Mouse (Mus musculus) E14TG2a.4 (cell line): ENCODE results near the gene Pdhx.

Experiments used
- H3K27me3 ChIP-seq: 2 replicates; pipeline ENCODE4 v1.6.1; 2014; ENCODE audit warnings: low read length, control low read depth; ENCODE audit not compliant: insufficient read depth
- H3K36me3 ChIP-seq: 2 replicates; pipeline ENCODE4 v1.6.1; 2014; ENCODE audit warnings: low read length, control low read depth; ENCODE audit not compliant: insufficient read depth
- H3K4me1 ChIP-seq: replicated peaks from 2 replicates; pipeline ENCODE4 v1.6.1; 2014; ENCODE audit warnings: low read depth, low read length, control low read depth
- H3K4me3 ChIP-seq: replicated peaks from 2 replicates; pipeline ENCODE4 v1.5.1; 2014; ENCODE audit warnings: mild to moderate bottlenecking, low read length
- H3K9me3 ChIP-seq: 2 replicates; pipeline ENCODE4 v1.6.1; 2014; ENCODE audit warnings: low read length, control low read depth
- CTCF ChIP-seq: conservative IDR thresholded peaks from 2 replicates; pipeline ENCODE4 v1.5.1; 2014; ENCODE audit warnings: low read length
- NANOG ChIP-seq: IDR thresholded peaks from 2 replicates; pipeline ENCODE4 v1.6.1; 2014; ENCODE audit warnings: borderline replicate concordance, low read length, mixed read lengths
- POU5F1 ChIP-seq: IDR thresholded peaks from 2 replicates; pipeline ENCODE4 v1.6.1; 2014; ENCODE audit warnings: low read length, borderline replicate concordance

Pdhx gene

DNA sequence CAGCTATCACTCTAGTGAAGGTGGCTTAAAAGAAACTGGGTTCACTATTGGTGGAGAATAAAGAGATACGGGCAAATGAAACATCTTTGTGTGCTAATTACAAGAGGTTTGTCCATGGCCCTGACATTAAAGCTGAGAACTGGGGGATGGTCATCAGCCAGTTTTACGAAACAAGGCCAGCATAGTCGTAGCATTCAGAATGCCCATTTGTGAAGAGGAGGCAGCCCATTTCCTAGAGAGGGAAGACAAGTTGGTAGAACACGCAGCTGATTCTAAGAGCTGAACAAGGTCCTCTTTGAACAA is 85.7 kb downstream of the Pdhx start:
- H3K36me3 ChIP-seq, result no peaks in the 10 kb centered on the region
- H3K4me1 ChIP-seq, result no peaks in the 10 kb centered on the region
- no peak for TF ChIP-seq POU5F1
- TF ChIP-seq NANOG, result no peak
- no peak for TF ChIP-seq CTCF
- H3K9me3 ChIP-seq, result no peaks in the 10 kb centered on the region
- H3K27me3 ChIP-seq, result no peaks in the 10 kb centered on the region
- no peak overlapping the region for H3K4me3 ChIP-seq

DNA sequence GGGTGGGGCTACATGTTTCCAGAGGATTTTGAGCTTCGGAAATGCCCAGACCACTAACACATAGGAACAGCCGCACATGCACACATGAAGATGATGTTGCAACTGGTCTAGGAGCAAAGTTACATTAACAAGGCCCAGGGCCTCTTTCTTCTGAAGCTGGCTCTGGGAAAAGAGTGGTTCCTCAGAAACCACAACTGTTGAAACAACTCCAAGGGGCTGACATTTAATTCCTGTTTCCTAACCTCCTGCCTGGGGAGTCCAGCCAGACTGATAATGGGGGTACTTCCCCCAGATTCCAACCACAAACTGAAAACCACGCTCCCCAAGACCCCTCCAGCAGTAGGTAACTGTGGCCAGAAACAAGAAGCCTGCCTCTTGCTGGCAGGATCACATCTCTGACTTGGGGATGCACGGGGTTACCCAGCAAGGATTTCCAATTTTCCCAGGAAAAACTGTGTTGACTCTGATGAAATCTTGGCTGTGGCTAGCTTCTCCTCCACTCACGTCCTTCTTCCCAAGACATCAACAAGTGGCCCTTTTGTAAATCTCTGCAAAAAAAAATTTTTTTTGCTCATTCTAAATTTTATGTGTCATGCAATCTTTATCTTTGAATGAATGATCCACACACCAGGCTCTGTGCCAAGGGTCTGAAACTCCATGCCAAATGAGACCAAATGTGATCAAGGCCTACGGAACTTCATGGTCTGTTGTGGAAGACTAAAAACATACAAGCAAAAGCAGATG is 86.2 kb downstream of the Pdhx start:
- Histone ChIP-seq H3K9me3 (no peaks in the 10 kb centered on the region), H3K36me3 (no peaks in the 10 kb centered on the region), H3K4me1 (no peaks in the 10 kb centered on the region), H3K4me3 (no peak overlapping the region), H3K27me3 (no peaks in the 10 kb centered on the region)
- TF ChIP-seq NANOG, result no peak
- no peak for TF ChIP-seq CTCF
- no peak for TF ChIP-seq POU5F1

DNA sequence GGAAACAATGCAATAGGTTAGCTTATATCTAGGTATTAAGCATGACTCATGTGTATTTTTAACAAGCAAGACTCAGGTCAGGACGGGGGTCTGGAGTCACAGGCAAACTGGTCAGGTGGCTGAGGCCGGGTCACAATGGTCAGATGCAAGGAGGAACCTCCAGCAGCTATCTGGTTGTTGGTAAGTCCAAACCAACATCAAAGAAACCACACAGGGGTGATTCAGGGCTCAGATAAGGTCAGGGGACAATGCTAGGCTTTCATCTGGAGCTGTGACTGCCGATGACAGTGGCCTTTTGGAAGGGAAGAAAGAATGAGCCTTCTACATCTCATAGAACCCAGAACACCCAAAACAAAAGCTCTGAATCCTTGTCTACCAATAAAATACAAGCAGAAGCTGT is 86.9 kb downstream of the Pdhx start:
- H3K27me3 ChIP-seq, result no peaks in the 10 kb centered on the region
- no peaks in the 10 kb centered on the region for H3K36me3 ChIP-seq
- H3K9me3 ChIP-seq, result no peaks in the 10 kb centered on the region
- no peak overlapping the region for H3K4me3 ChIP-seq
- no peaks in the 10 kb centered on the region for H3K4me1 ChIP-seq
- TF ChIP-seq CTCF, result no peak
- no peak for TF ChIP-seq POU5F1

DNA sequence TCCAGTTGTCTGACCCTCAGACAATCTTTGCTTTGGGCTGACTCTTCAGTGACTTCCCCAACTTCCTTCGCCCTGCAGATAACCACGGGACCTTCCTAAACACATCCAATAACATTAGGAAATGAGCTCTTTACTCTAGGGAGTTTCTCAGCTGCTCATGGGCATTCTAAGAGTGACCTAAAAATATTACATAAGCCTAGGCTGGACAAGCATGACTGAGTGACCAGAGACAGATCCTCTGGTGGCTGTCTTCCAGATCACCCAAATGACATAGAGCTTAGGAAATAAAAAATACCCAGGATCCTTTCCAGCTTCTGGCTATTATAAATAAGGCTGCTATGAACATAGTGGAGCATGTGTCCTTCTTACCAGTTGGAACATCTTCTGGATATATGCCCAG is 90.5 kb downstream of the Pdhx start:
- Histone ChIP-seq H3K4me1 (no peaks in the 10 kb centered on the region), H3K4me3 (no peak overlapping the region), H3K9me3 (no peaks in the 10 kb centered on the region), H3K36me3 (no peaks in the 10 kb centered on the region), H3K27me3 (no peaks in the 10 kb centered on the region)
- no peak for TF ChIP-seq NANOG
- no peak for TF ChIP-seq POU5F1
- no peak for TF ChIP-seq CTCF

DNA sequence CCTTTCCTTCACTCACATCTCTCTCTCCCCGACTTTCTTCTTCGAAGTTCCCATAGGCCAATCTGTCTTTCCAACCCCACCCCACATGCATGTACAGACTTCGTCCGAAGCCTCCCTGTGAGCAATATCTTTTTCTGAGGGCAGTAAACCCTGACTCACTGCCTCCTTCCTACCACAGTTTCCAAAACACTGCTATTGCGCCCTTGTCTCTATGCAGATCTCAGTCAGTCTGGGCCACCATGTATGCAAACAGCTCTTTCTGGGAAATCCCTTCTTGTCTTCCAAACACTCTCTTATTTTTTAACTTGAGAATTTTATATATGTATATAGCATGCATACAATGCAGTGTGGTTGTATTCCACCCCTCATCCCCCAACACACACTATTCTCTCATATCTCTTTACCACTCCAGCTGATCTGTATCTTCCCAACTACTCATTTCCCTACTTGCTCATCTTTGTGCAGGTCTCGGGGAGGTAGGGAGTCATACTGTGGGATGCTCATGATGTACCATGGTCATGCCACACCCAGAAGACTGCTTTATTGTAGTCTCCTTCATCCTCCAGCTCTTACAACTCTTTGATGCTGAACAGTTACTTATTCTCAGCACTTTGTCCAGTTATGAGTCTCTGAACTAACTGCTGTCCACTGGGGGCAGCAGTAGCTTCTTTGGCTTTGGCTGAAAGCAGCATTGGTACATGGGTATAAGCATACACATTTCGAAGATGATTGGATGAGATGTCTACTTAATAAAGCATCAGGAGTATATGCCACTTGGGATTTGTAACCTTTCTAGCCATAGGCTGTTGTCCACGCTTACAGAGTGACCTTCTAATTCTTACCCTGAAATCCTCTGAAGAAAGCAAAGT is 91.6 kb downstream of the Pdhx start:
- no peak overlapping the region for H3K4me3 ChIP-seq
- no peaks in the 10 kb centered on the region for H3K27me3 ChIP-seq
- no peaks in the 10 kb centered on the region for H3K36me3 ChIP-seq
- H3K9me3 ChIP-seq, result no peaks in the 10 kb centered on the region
- no peaks in the 10 kb centered on the region for H3K4me1 ChIP-seq
- no peak for TF ChIP-seq CTCF
- TF ChIP-seq POU5F1, result no peak
- no peak for TF ChIP-seq NANOG

DNA sequence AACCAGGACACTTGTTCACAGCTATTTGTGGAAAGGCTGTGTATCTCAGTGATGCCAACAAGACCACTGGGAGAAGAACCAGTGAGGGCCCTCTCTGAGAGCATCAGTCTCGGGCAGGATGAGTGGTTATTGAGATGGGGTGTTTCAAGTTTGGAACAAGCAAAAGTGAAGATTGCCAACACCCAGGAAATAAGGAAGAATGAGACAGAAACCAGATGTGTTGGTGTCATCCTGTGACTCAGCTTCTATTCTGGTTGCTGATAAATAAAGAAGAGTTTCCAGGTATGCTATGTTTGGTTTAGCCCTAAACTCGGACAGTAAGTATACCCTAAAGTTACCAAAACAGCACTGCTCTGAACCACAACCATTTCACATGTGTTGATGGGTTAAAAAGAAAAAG is 92.4 kb downstream of the Pdhx start:
- no peaks in the 10 kb centered on the region for H3K27me3 ChIP-seq
- no peaks in the 10 kb centered on the region for H3K9me3 ChIP-seq
- TF ChIP-seq POU5F1, result no peak
- no peaks in the 10 kb centered on the region for H3K4me1 ChIP-seq
- no peaks in the 10 kb centered on the region for H3K36me3 ChIP-seq
- no peak overlapping the region for H3K4me3 ChIP-seq

DNA sequence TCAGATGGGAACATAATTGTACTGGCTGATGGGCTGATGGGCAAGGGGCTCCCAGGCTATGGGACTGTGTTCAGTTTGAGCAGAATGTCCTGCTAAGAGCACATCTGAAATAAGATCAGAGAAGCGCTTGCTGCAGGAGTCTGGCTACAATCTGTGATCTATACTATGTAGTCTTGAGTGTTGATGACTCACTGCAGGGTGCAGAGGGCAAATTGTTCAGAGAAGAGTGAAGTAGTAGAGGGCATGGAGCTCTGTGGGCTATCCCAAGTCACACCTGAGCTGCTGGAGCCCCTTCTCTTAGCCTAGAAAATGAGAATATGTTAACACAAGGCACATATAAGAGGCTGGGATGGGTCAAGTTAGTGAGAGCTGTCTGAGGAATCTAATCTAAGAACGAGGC is 93.8 kb downstream of the Pdhx start:
- Histone ChIP-seq H3K4me1 (no peaks in the 10 kb centered on the region), H3K36me3 (no peaks in the 10 kb centered on the region), H3K4me3 (no peak overlapping the region), H3K27me3 (no peaks in the 10 kb centered on the region), H3K9me3 (no peaks in the 10 kb centered on the region)
- TF ChIP-seq POU5F1 (no peak), CTCF (no peak), NANOG (no peak)

DNA sequence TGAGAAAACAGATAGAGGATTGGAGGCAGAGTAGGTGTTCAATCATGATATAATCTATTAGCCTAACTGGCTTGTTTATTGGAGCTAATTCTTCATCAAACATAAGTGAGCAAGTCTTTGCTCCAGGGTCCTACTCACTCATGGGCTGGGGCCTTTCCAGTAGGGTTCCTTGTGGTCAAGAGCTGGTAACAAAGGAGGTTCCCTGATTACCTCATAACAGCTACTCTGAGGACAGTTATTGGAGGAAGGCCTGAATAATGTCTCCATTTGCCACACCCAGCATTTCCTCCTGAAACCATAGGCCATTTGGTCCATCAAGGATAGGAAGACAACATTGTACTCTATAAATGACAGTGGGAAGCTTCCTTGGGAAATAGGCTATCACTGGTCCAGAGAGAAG is 94.2 kb downstream of the Pdhx start:
- Histone ChIP-seq H3K36me3 (no peaks in the 10 kb centered on the region), H3K9me3 (no peaks in the 10 kb centered on the region), H3K4me1 (no peaks in the 10 kb centered on the region), H3K4me3 (no peak overlapping the region), H3K27me3 (no peaks in the 10 kb centered on the region)
- no peak for TF ChIP-seq POU5F1
- TF ChIP-seq CTCF, result no peak
- TF ChIP-seq NANOG, result no peak

DNA sequence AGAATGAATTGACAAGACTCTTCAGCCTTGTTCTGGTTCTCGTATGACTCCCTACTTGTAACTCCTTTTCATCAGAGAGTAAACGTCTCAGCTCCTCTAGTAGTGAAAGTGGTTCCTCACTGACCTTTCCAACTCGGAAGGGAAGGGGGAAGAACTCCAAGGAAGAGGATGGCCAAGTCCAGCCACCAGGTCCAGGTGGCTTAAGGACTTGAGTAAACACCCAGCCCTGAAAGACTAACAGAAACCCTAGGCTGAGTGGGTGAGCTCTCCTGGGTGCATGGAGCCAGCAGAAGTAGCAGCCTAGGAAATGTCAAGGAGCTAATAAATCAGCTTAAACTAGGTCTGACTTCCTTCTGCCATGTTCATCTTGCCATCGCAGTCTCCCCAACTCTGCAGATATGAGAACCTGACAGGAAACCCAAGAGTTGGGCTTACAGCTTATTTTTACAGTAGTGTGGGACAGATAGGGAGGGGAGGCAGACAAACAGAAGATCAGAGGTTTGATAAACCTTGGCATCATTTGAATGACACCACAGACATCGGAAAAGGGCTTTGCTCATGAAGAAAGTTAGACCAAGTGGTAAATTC is 97.9 kb downstream of the Pdhx start:
- no peaks in the 10 kb centered on the region for H3K36me3 ChIP-seq
- no peaks in the 10 kb centered on the region for H3K9me3 ChIP-seq
- H3K27me3 ChIP-seq, result no peaks in the 10 kb centered on the region
- TF ChIP-seq CTCF (no peak), NANOG (no peak), POU5F1 (no peak)
- no peaks in the 10 kb centered on the region for H3K4me1 ChIP-seq
- H3K4me3 ChIP-seq, result no peak overlapping the region
